Mouse (Mus musculus) CH12.LX (cell line): ENCODE measurements around the gene Aco2. TPM values are rescaled to one million over a fixed set of nuclear protein-coding genes. Genes with fewer than 3 reads are reported as not detected.

Source experiments
- DNase-seq: peaks from one replicate; pipeline ENCODE4 v3.0.0-alpha.2; 2013; ENCODE audit errors: extremely low read depth
- H3K27ac ChIP-seq: 2 replicates; pipeline ENCODE4 v1.5.1; 2012; ENCODE audit warnings: low read depth, mild to moderate bottlenecking, control low read depth, moderate library complexity; ENCODE audit not compliant: insufficient read depth
- H3K27me3 ChIP-seq: replicated peaks from 2 replicates; pipeline ENCODE3; 2012; ENCODE audit warnings: inconsistent platforms
- H3K36me3 ChIP-seq, 2 experiments: replicated peaks in 1 of 2; 2 replicates each; pipeline versions ENCODE3 to v1.6.1; 2012; ENCODE audit warnings: inconsistent platforms in 1 of 2, low read length in 1 of 2, mild to moderate bottlenecking in 1 of 2, mixed read lengths in 1 of 2, moderate library complexity in 1 of 2; ENCODE audit not compliant: control insufficient read depth in 1 of 2, insufficient read depth in 1 of 2
- H3K4me1 ChIP-seq, 2 experiments: 2 replicates each; pipeline ENCODE4 v1.6.1; 2012; ENCODE audit warnings: inconsistent platforms in 1 of 2, moderate library complexity in 1 of 2; ENCODE audit not compliant: insufficient read depth in 2 of 2, control insufficient read depth in 1 of 2
- H3K4me2 ChIP-seq: 2 replicates; pipeline ENCODE4 v1.6.1; 2012; ENCODE audit warnings: low read depth, mild to moderate bottlenecking, control low read depth; ENCODE audit not compliant: poor library complexity, insufficient read depth, severe bottlenecking
- H3K4me3 ChIP-seq, 3 experiments: fragments of 150-350 bp in 1 of 3; sonication (generic) in 1 of 3; replicated peaks in 1 of 3; 2 replicates each; pipeline versions ENCODE3 to v1.5.1; 2011 to 2012; ENCODE audit warnings: low read depth in 2 of 3, low read length in 2 of 3, mild to moderate bottlenecking in 2 of 3, moderate library complexity in 2 of 3, control low read depth in 1 of 3, improper control_type of control experiment in 1 of 3, inconsistent platforms in 1 of 3, mixed read lengths in 1 of 3; ENCODE audit not compliant: poor library complexity in 1 of 3
- H3K79me2 ChIP-seq: replicated peaks from 2 replicates; pipeline ENCODE4 v1.6.1; 2012; ENCODE audit warnings: mild to moderate bottlenecking, moderate library complexity; ENCODE audit not compliant: control insufficient read depth, poor library complexity, insufficient read depth, severe bottlenecking; ENCODE audit errors: extremely low read depth
- H3K9ac ChIP-seq: 2 replicates; pipeline ENCODE4 v1.6.1; 2012; ENCODE audit warnings: low read depth, mild to moderate bottlenecking, control low read depth, moderate library complexity; ENCODE audit not compliant: insufficient read depth
- H3K9me3 ChIP-seq: replicated peaks from 2 replicates; pipeline ENCODE3; 2012; ENCODE audit warnings: low read length, inconsistent platforms, mixed read lengths
- CHD1 ChIP-seq: IDR thresholded peaks from 2 replicates; pipeline ENCODE4 v1.6.1; 2012; ENCODE audit warnings: low read depth, low read length, improper control_type of control experiment, inconsistent platforms
- E2F4 ChIP-seq: IDR thresholded peaks from 2 replicates; pipeline ENCODE4 v1.6.1; 2011; ENCODE audit warnings: low read depth, low read length, improper control_type of control experiment; ENCODE audit not compliant: insufficient replicate concordance
- EP300 ChIP-seq: IDR thresholded peaks from 2 replicates; pipeline ENCODE4 v1.6.1; 2011; ENCODE audit warnings: low read length, improper control_type of control experiment
- GABPA ChIP-seq: IDR thresholded peaks from 2 replicates; pipeline ENCODE4 v1.6.1; 2012; ENCODE audit warnings: low read depth, low read length, improper control_type of control experiment, inconsistent platforms; ENCODE audit not compliant: insufficient replicate concordance
- HCFC1 ChIP-seq: IDR thresholded peaks from 2 replicates; pipeline ENCODE4 v1.6.1; 2012; ENCODE audit warnings: low read depth, mild to moderate bottlenecking, inconsistent platforms, low read length, improper control_type of control experiment
- IRF4 ChIP-seq: IDR thresholded peaks from 2 replicates; pipeline ENCODE4 v1.6.1; 2014; ENCODE audit warnings: low read depth, mild to moderate bottlenecking, inconsistent platforms, low read length, improper control_type of control experiment
- JUN ChIP-seq: IDR thresholded peaks from 2 replicates; pipeline ENCODE4 v1.6.1; 2011; ENCODE audit warnings: low read depth, mild to moderate bottlenecking, low read length, improper control_type of control experiment, moderate library complexity; ENCODE audit not compliant: insufficient read depth
- JUND ChIP-seq: conservative IDR thresholded peaks from 2 replicates; pipeline ENCODE4 v1.6.1; 2011; ENCODE audit warnings: low read depth, low read length, improper control_type of control experiment
- KAT2A ChIP-seq: IDR thresholded peaks from 2 replicates; pipeline ENCODE4 v1.6.1; 2012; ENCODE audit warnings: low read length, improper control_type of control experiment, inconsistent platforms; ENCODE audit not compliant: insufficient replicate concordance
- MAX ChIP-seq: IDR thresholded peaks from 2 replicates; pipeline ENCODE4 v1.6.1; 2011; ENCODE audit warnings: low read length, improper control_type of control experiment
- NELFE ChIP-seq: IDR thresholded peaks from 2 replicates; pipeline ENCODE4 v1.6.1; 2011; ENCODE audit warnings: low read depth, low read length, improper control_type of control experiment
- NRF1 ChIP-seq: IDR thresholded peaks from 2 replicates; pipeline ENCODE4 v1.6.1; 2014; ENCODE audit warnings: low read depth, mild to moderate bottlenecking, inconsistent platforms, low read length, improper control_type of control experiment, moderate library complexity
- POLR2AphosphoS2 ChIP-seq: IDR thresholded peaks from 2 replicates; pipeline ENCODE4 v1.6.1; 2011; ENCODE audit warnings: low read depth, low read length, improper control_type of control experiment
- SIN3A ChIP-seq: IDR thresholded peaks from 2 replicates; pipeline ENCODE4 v1.6.1; 2012; ENCODE audit warnings: low read length, improper control_type of control experiment, inconsistent platforms
- TBP ChIP-seq: conservative IDR thresholded peaks from 2 replicates; pipeline ENCODE4 v1.6.1; 2011; ENCODE audit warnings: low read depth, low read length, improper control_type of control experiment
- TCF12 ChIP-seq: IDR thresholded peaks from 2 replicates; pipeline ENCODE4 v1.6.1; 2014; ENCODE audit warnings: low read depth, mild to moderate bottlenecking, inconsistent platforms, low read length, improper control_type of control experiment
- ZC3H11A ChIP-seq: IDR thresholded peaks from 2 replicates; pipeline ENCODE4 v1.6.1; 2012; ENCODE audit warnings: low read depth, mild to moderate bottlenecking, inconsistent platforms, low read length, improper control_type of control experiment
- ZKSCAN1 ChIP-seq: IDR thresholded peaks from 2 replicates; pipeline ENCODE4 v1.6.1; 2012; ENCODE audit warnings: low read depth, inconsistent platforms, low read length, improper control_type of control experiment, borderline replicate concordance
- ZMIZ1 ChIP-seq: IDR thresholded peaks from 2 replicates; pipeline ENCODE4 v1.6.1; 2012; ENCODE audit warnings: low read depth, mild to moderate bottlenecking, inconsistent platforms, low read length, improper control_type of control experiment
- dilution Hi-C: fragments of 300-500 bp; cut with MboI; formaldehyde crosslinking; loops from 2 replicates; pipeline ENCODE4 v1.14.3; 2020; ENCODE audit warnings: low sequenced_read_pairs; ENCODE audit not compliant: extremely low pct_unique_long_range_greater_than_20kb, extremely low pct_ligation_motif_present
- in situ Hi-C: fragments of 300-500 bp; cut with MboI; formaldehyde crosslinking; loops from 3 replicates; pipeline ENCODE4 v1.14.3; 2019; ENCODE audit warnings: low sequenced_read_pairs, low pct_ligation_motif_present, low pct_unique_long_range_greater_than_20kb, mixed read lengths
- polyA plus RNA-seq: library from polyadenylated mRNA; unstranded; fragments of >175 nt; gene quantifications from 2 replicates; pipeline ENCODE4 v1.2.1, GENCODE M21; 2012; ENCODE audit warnings: low read depth; ENCODE audit not compliant: insufficient read length
- total RNA-seq, 2 experiments: library from RNA; depleted of rRNA; stranded (reverse); fragments of 300-350 nt in 1 of 2; fragments of >200 nt in 1 of 2; gene quantifications; 2 replicates each; pipeline ENCODE4 v1.2.3; 2012 to 2014

The Aco2 gene
- total and polyA plus RNA-seq, 3 experiments = 150 to 205 (median 190) TPM

DNA sequence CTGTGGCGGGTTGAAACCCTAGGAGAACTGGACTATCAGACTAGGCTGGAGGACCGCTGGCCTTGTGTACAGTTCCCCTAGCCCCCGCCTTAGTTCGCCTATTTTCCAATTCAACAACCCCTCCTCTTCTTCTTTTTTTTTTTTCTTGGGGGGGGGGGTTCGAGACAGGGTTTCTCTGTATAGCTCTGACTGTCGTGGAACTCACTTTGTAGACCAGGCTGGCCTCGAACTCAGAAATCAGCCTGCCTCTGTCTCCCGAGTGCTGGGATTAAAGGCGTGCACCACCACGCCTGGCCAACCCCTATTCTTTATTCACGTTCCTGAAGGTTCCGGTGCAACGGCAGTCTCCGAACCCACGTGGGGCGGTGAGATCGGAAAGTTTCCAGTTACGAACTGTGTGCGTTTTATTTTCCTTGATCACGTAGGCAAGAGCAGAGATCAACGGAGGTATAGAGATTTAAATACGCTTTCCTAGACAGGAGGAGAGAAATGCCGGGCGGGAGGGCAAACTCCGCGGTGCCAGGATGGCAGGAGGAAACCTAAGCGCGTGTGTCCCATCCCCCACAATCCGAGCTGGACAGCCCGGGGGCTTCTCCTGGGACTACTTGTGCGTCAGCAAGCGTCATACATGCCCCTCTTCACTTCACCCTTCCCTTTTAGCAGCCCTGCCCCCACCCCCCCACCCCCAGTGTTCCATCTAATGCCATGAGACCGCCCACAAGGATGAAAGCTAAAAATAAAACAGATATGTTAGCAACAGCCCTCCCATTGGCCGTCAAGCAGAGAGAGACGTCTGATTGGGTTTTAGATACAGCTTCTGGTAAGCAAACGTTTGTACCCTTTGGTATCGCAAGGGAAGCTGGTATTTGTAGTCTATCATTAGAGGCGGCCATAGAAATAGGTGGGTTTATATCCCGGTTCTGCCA is 12.5 kb upstream of the Aco2 start (continued):
- no peak for TF ChIP-seq ZMIZ1
- TF ChIP-seq CHD1 = no peak
- TF ChIP-seq NRF1 = no peak
- no peak for TF ChIP-seq JUND
- no peak for TF ChIP-seq JUN
- no peak for TF ChIP-seq POLR2AphosphoS2
- peak; percentile 93 for TF ChIP-seq MAX
- no peak for TF ChIP-seq ZC3H11A
- peak; percentile 91 for TF ChIP-seq HCFC1
- peak; percentile 53; the same call in 1 of the 2 replicates for TF ChIP-seq TCF12
- peak; percentile 43; the same call in 1 of the 2 replicates for TF ChIP-seq NELFE

DNA sequence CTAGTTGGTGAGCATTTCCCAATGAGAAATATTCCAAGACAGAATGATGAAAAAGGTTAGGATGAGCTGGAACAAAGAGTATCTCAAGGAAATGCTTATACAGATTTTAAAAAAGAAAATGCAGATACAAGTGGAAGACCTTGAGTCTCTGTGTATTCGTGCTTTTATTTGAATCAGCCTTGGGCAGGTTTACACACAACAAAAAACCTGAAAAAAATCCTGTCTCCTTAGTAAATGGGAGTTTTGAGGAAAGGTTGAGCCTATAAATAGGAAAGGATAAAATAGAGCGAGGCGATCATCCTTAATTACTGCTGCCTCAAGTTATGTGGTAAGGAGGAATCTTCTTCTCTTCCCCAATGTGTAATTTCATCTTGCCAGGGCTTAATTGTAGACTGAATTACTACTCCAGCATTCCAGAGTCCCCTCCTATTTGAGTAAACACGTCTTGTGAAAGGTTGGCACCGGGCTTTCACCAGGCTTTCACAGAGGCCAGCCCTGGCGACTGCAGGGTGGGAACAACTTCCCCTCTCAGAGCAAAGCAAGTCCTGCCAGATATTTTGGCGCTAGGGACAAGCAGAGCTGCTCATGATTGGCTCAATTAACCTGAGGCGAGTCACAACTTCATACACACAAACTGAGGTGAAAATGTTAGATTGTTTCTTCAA is 11.5 kb upstream of the Aco2 start:
- no peak for TF ChIP-seq JUN
- TF ChIP-seq CHD1 = no peak
- no peak for TF ChIP-seq ZKSCAN1
- no peak for TF ChIP-seq E2F4
- TF ChIP-seq NRF1 = no peak
- TF ChIP-seq EP300 = no peak
- no peak for TF ChIP-seq SIN3A
- TF ChIP-seq IRF4 = no peak
- TF ChIP-seq TBP = no peak
- no peak for TF ChIP-seq KAT2A
- no peak for TF ChIP-seq ZC3H11A
- no peak for TF ChIP-seq GABPA
- no peaks in the 10 kb centered on the region for H3K27me3 ChIP-seq
- in situ Hi-C loops = no loop called here
- no peak overlapping the region for H3K27ac ChIP-seq
- peaks cover 10 to 21% of the 10 kb centered on the region in 2 experiments for H3K36me3 ChIP-seq
- peak overlapping the region in 1 of 3 experiments; percentile 28 for H3K4me3 ChIP-seq
- no peak overlapping the region for H3K4me2 ChIP-seq
- dilution Hi-C loops = no loop called here
- no peak for DNase-seq
- peaks cover 0 to 13% of the 10 kb centered on the region in 2 experiments; a peak in 2 of 4 replicates for H3K4me1 ChIP-seq
- peaks cover 22% of the 10 kb centered on the region for H3K79me2 ChIP-seq
- no peaks in the 10 kb centered on the region for H3K9me3 ChIP-seq
- H3K9ac ChIP-seq = no peak overlapping the region
